Mouse (Mus musculus) CH12.LX (cell line): ENCODE results near the gene Tbc1d10a. TPM values are rescaled to one million over a fixed set of nuclear protein-coding genes. Genes with fewer than 3 reads are reported as not detected.

Experiments used
- DNase-seq: peaks from one replicate; pipeline ENCODE4 v3.0.0-alpha.2; 2013; ENCODE audit errors: extremely low read depth
- H3K27ac ChIP-seq: 2 replicates; pipeline ENCODE4 v1.5.1; 2012; ENCODE audit warnings: low read depth, mild to moderate bottlenecking, control low read depth, moderate library complexity; ENCODE audit not compliant: insufficient read depth
- H3K27me3 ChIP-seq: replicated peaks from 2 replicates; pipeline ENCODE3; 2012; ENCODE audit warnings: inconsistent platforms
- H3K36me3 ChIP-seq, 2 experiments: replicated peaks in 1 of 2; 2 replicates each; pipeline versions ENCODE3 to v1.6.1; 2012; ENCODE audit warnings: inconsistent platforms in 1 of 2, low read length in 1 of 2, mild to moderate bottlenecking in 1 of 2, mixed read lengths in 1 of 2, moderate library complexity in 1 of 2; ENCODE audit not compliant: control insufficient read depth in 1 of 2, insufficient read depth in 1 of 2
- H3K4me1 ChIP-seq, 2 experiments: 2 replicates each; pipeline ENCODE4 v1.6.1; 2012; ENCODE audit warnings: inconsistent platforms in 1 of 2, moderate library complexity in 1 of 2; ENCODE audit not compliant: insufficient read depth in 2 of 2, control insufficient read depth in 1 of 2
- H3K4me2 ChIP-seq: 2 replicates; pipeline ENCODE4 v1.6.1; 2012; ENCODE audit warnings: low read depth, mild to moderate bottlenecking, control low read depth; ENCODE audit not compliant: poor library complexity, insufficient read depth, severe bottlenecking
- H3K4me3 ChIP-seq, 3 experiments: fragments of 150-350 bp in 1 of 3; sonication (generic) in 1 of 3; replicated peaks in 1 of 3; 2 replicates each; pipeline versions ENCODE3 to v1.5.1; 2011 to 2012; ENCODE audit warnings: low read depth in 2 of 3, low read length in 2 of 3, mild to moderate bottlenecking in 2 of 3, moderate library complexity in 2 of 3, control low read depth in 1 of 3, improper control_type of control experiment in 1 of 3, inconsistent platforms in 1 of 3, mixed read lengths in 1 of 3; ENCODE audit not compliant: poor library complexity in 1 of 3
- H3K79me2 ChIP-seq: replicated peaks from 2 replicates; pipeline ENCODE4 v1.6.1; 2012; ENCODE audit warnings: mild to moderate bottlenecking, moderate library complexity; ENCODE audit not compliant: control insufficient read depth, poor library complexity, insufficient read depth, severe bottlenecking; ENCODE audit errors: extremely low read depth
- H3K9ac ChIP-seq: 2 replicates; pipeline ENCODE4 v1.6.1; 2012; ENCODE audit warnings: low read depth, mild to moderate bottlenecking, control low read depth, moderate library complexity; ENCODE audit not compliant: insufficient read depth
- H3K9me3 ChIP-seq: replicated peaks from 2 replicates; pipeline ENCODE3; 2012; ENCODE audit warnings: low read length, inconsistent platforms, mixed read lengths
- BHLHE40 ChIP-seq: IDR thresholded peaks from 2 replicates; pipeline ENCODE4 v1.6.1; 2011; ENCODE audit warnings: mild to moderate bottlenecking, low read depth, low read length, improper control_type of control experiment
- CHD1 ChIP-seq: IDR thresholded peaks from 2 replicates; pipeline ENCODE4 v1.6.1; 2012; ENCODE audit warnings: low read depth, low read length, improper control_type of control experiment, inconsistent platforms
- CHD2 ChIP-seq: IDR thresholded peaks from 2 replicates; pipeline ENCODE4 v1.6.1; 2011; ENCODE audit warnings: low read length, improper control_type of control experiment
- CTCF ChIP-seq, 2 experiments: IDR thresholded peaks in 1 of 2; conservative IDR thresholded peaks in 1 of 2; 2 replicates each; pipeline ENCODE4 v1.5.1; 2011 to 2012; ENCODE audit warnings: low read depth in 2 of 2, low read length in 2 of 2, improper control_type of control experiment in 1 of 2, inconsistent platforms in 1 of 2, mild to moderate bottlenecking in 1 of 2, moderate library complexity in 1 of 2
- E2F4 ChIP-seq: IDR thresholded peaks from 2 replicates; pipeline ENCODE4 v1.6.1; 2011; ENCODE audit warnings: low read depth, low read length, improper control_type of control experiment; ENCODE audit not compliant: insufficient replicate concordance
- ELF1 ChIP-seq: IDR thresholded peaks from 2 replicates; pipeline ENCODE4 v1.6.1; 2014; ENCODE audit warnings: low read depth, mild to moderate bottlenecking, inconsistent platforms, low read length, improper control_type of control experiment
- EP300 ChIP-seq: IDR thresholded peaks from 2 replicates; pipeline ENCODE4 v1.6.1; 2011; ENCODE audit warnings: low read length, improper control_type of control experiment
- ETS1 ChIP-seq: conservative IDR thresholded peaks from 2 replicates; pipeline ENCODE4 v1.6.1; 2012; ENCODE audit warnings: low read depth, mild to moderate bottlenecking, inconsistent platforms, low read length, improper control_type of control experiment, moderate library complexity
- GABPA ChIP-seq: IDR thresholded peaks from 2 replicates; pipeline ENCODE4 v1.6.1; 2012; ENCODE audit warnings: low read depth, low read length, improper control_type of control experiment, inconsistent platforms; ENCODE audit not compliant: insufficient replicate concordance
- HCFC1 ChIP-seq: IDR thresholded peaks from 2 replicates; pipeline ENCODE4 v1.6.1; 2012; ENCODE audit warnings: low read depth, mild to moderate bottlenecking, inconsistent platforms, low read length, improper control_type of control experiment
- IRF4 ChIP-seq: IDR thresholded peaks from 2 replicates; pipeline ENCODE4 v1.6.1; 2014; ENCODE audit warnings: low read depth, mild to moderate bottlenecking, inconsistent platforms, low read length, improper control_type of control experiment
- JUN ChIP-seq: IDR thresholded peaks from 2 replicates; pipeline ENCODE4 v1.6.1; 2011; ENCODE audit warnings: low read depth, mild to moderate bottlenecking, low read length, improper control_type of control experiment, moderate library complexity; ENCODE audit not compliant: insufficient read depth
- JUND ChIP-seq: conservative IDR thresholded peaks from 2 replicates; pipeline ENCODE4 v1.6.1; 2011; ENCODE audit warnings: low read depth, low read length, improper control_type of control experiment
- KAT2A ChIP-seq: IDR thresholded peaks from 2 replicates; pipeline ENCODE4 v1.6.1; 2012; ENCODE audit warnings: low read length, improper control_type of control experiment, inconsistent platforms; ENCODE audit not compliant: insufficient replicate concordance
- MAFK ChIP-seq: IDR thresholded peaks from 2 replicates; pipeline ENCODE4 v1.6.1; 2011; ENCODE audit warnings: low read length, improper control_type of control experiment; ENCODE audit not compliant: insufficient replicate concordance
- MAX ChIP-seq: IDR thresholded peaks from 2 replicates; pipeline ENCODE4 v1.6.1; 2011; ENCODE audit warnings: low read length, improper control_type of control experiment
- MAZ ChIP-seq: IDR thresholded peaks from 2 replicates; pipeline ENCODE4 v1.6.1; 2012; ENCODE audit warnings: low read depth, mild to moderate bottlenecking, inconsistent platforms, low read length, improper control_type of control experiment, moderate library complexity
- MEF2A ChIP-seq: IDR thresholded peaks from 2 replicates; pipeline ENCODE4 v1.6.1; 2014; ENCODE audit warnings: low read depth, mild to moderate bottlenecking, inconsistent platforms, low read length, improper control_type of control experiment, borderline replicate concordance
- MXI1 ChIP-seq: IDR thresholded peaks from 2 replicates; pipeline ENCODE4 v1.6.1; 2011; ENCODE audit warnings: mild to moderate bottlenecking, low read depth, low read length, improper control_type of control experiment
- MYC ChIP-seq: IDR thresholded peaks from 2 replicates; pipeline ENCODE4 v1.6.1; 2011; ENCODE audit warnings: low read depth, mild to moderate bottlenecking, improper control_type of control experiment, low read length
- NELFE ChIP-seq: IDR thresholded peaks from 2 replicates; pipeline ENCODE4 v1.6.1; 2011; ENCODE audit warnings: low read depth, low read length, improper control_type of control experiment
- NRF1 ChIP-seq: IDR thresholded peaks from 2 replicates; pipeline ENCODE4 v1.6.1; 2014; ENCODE audit warnings: low read depth, mild to moderate bottlenecking, inconsistent platforms, low read length, improper control_type of control experiment, moderate library complexity
- PAX5 ChIP-seq: IDR thresholded peaks from 2 replicates; pipeline ENCODE4 v1.6.1; 2012; ENCODE audit warnings: low read length, inconsistent platforms, mixed read lengths
- POLR2A ChIP-seq: IDR thresholded peaks from 2 replicates; pipeline ENCODE4 v1.6.1; 2011; ENCODE audit warnings: low read depth, mild to moderate bottlenecking, improper control_type of control experiment, low read length
- RAD21 ChIP-seq: IDR thresholded peaks from 2 replicates; pipeline ENCODE4 v1.6.1; 2011; ENCODE audit warnings: low read depth, mild to moderate bottlenecking, low read length, improper control_type of control experiment, moderate library complexity
- RCOR1 ChIP-seq: conservative IDR thresholded peaks from 2 replicates; pipeline ENCODE4 v1.6.1; 2012; ENCODE audit warnings: low read depth, mild to moderate bottlenecking, inconsistent platforms, low read length, improper control_type of control experiment
- SIN3A ChIP-seq: IDR thresholded peaks from 2 replicates; pipeline ENCODE4 v1.6.1; 2012; ENCODE audit warnings: low read length, improper control_type of control experiment, inconsistent platforms
- SMC3 ChIP-seq: IDR thresholded peaks from 2 replicates; pipeline ENCODE4 v1.6.1; 2011; ENCODE audit warnings: low read depth, low read length, improper control_type of control experiment
- TBP ChIP-seq: conservative IDR thresholded peaks from 2 replicates; pipeline ENCODE4 v1.6.1; 2011; ENCODE audit warnings: low read depth, low read length, improper control_type of control experiment
- TCF12 ChIP-seq: IDR thresholded peaks from 2 replicates; pipeline ENCODE4 v1.6.1; 2014; ENCODE audit warnings: low read depth, mild to moderate bottlenecking, inconsistent platforms, low read length, improper control_type of control experiment
- UBTF ChIP-seq: IDR thresholded peaks from 2 replicates; pipeline ENCODE4 v1.6.1; 2012; ENCODE audit warnings: low read depth, mild to moderate bottlenecking, inconsistent platforms, low read length, improper control_type of control experiment, moderate library complexity
- USF1 ChIP-seq: IDR thresholded peaks from 2 replicates; pipeline ENCODE4 v1.6.1; 2014; ENCODE audit warnings: low read depth, mild to moderate bottlenecking, inconsistent platforms, low read length, improper control_type of control experiment
- USF2 ChIP-seq: conservative IDR thresholded peaks from 2 replicates; pipeline ENCODE4 v1.6.1; 2011; ENCODE audit warnings: low read depth, low read length, improper control_type of control experiment
- ZC3H11A ChIP-seq: IDR thresholded peaks from 2 replicates; pipeline ENCODE4 v1.6.1; 2012; ENCODE audit warnings: low read depth, mild to moderate bottlenecking, inconsistent platforms, low read length, improper control_type of control experiment
- ZKSCAN1 ChIP-seq: IDR thresholded peaks from 2 replicates; pipeline ENCODE4 v1.6.1; 2012; ENCODE audit warnings: low read depth, inconsistent platforms, low read length, improper control_type of control experiment, borderline replicate concordance
- ZMIZ1 ChIP-seq: IDR thresholded peaks from 2 replicates; pipeline ENCODE4 v1.6.1; 2012; ENCODE audit warnings: low read depth, mild to moderate bottlenecking, inconsistent platforms, low read length, improper control_type of control experiment
- ZNF384 ChIP-seq: IDR thresholded peaks from 2 replicates; pipeline ENCODE4 v1.6.1; 2012; ENCODE audit warnings: low read depth, low read length, improper control_type of control experiment, inconsistent platforms
- dilution Hi-C: fragments of 300-500 bp; cut with MboI; formaldehyde crosslinking; loops from 2 replicates; pipeline ENCODE4 v1.14.3; 2020; ENCODE audit warnings: low sequenced_read_pairs; ENCODE audit not compliant: extremely low pct_unique_long_range_greater_than_20kb, extremely low pct_ligation_motif_present
- in situ Hi-C: fragments of 300-500 bp; cut with MboI; formaldehyde crosslinking; loops from 3 replicates; pipeline ENCODE4 v1.14.3; 2019; ENCODE audit warnings: low sequenced_read_pairs, low pct_ligation_motif_present, low pct_unique_long_range_greater_than_20kb, mixed read lengths
- polyA plus RNA-seq: library from polyadenylated mRNA; unstranded; fragments of >175 nt; gene quantifications from 2 replicates; pipeline ENCODE4 v1.2.1, GENCODE M21; 2012; ENCODE audit warnings: low read depth; ENCODE audit not compliant: insufficient read length
- total RNA-seq, 2 experiments: library from RNA; depleted of rRNA; stranded (reverse); fragments of 300-350 nt in 1 of 2; fragments of >200 nt in 1 of 2; gene quantifications; 2 replicates each; pipeline ENCODE4 v1.2.3; 2012 to 2014

The Tbc1d10a gene
- total and polyA plus RNA-seq, 3 experiments: 30.3 to 33.9 (median 33.5) TPM

DNA sequence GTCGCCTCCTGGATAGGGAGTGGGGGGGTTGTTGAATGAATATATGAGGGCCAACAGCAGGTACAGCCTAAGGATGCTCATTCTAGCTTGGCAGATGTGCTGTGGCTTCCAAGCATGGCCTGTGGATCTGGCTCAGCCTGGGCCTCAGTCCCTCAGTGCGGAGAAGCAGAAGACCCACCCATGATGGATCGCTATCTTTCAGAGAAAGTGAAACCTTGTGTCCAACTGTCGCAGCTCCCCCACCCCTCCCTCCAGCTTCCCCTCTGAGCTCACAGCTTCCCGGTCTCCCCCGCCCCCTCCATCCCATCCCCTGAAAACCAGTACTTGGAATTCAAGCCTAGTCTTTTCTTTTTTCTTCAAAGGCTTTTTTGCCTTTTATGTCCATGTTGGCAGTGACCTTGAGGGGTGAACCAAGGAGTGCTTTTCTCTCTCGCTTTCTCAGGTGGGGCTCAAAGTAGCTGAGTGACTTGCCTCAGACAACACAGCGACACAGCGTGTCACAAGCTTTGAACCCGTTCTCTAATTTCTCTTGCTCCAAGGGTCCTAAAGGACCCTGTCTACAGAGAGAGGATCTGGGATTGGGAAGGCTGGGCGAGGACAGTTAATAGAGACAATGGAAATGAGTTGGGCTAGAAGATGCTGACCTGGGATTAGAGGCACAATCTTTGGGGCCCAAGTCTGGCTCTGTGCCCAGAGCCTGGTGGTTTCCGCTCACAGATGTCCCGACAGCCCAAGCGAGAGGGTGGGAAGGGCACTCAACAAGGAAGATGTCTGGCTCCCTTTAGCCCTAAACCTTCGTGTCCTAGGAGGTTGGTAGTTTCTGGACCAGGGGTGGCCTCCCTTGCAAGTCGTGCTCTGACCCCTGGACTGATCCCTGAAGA is 49.3 kb downstream of the Tbc1d10a start, which contains the start of gene Osm:
TSS of gene Osm (plus strand) at position 756 of the 881 bp plus-strand sequence.
- peak within 1 kb of the TSS; percentile 84 for H3K27ac ChIP-seq
- DNase-seq: peak; percentile 75
- H3K9me3 ChIP-seq: no peaks in the 10 kb centered on the region
- H3K79me2 ChIP-seq: peaks cover 26% of the 10 kb centered on the region
- dilution Hi-C loops (no loop called here), in situ Hi-C loops (no loop called here)
- no peaks in the 10 kb centered on the region for H3K27me3 ChIP-seq
- peak within 1 kb of the TSS; percentile 87 for H3K9ac ChIP-seq
- peak within 1 kb of the TSS; percentile 30 for H3K4me2 ChIP-seq
- peaks cover 22 to 57% of the 10 kb centered on the region in 2 experiments for H3K36me3 ChIP-seq
- peaks cover 14 to 50% of the 10 kb centered on the region in 2 experiments for H3K4me1 ChIP-seq
- peak within 1 kb of the TSS; percentile 76 to 86 (median 84) for H3K4me3 ChIP-seq
- TF ChIP-seq ETS1 (no peak), ZMIZ1 (peak; percentile 73), CHD1 (peak; percentile 87; the same call in 1 of the 2 replicates), PAX5 (no peak), JUN (no peak; the same call in 1 of the 2 replicates), SMC3 (0 out of 2 replicates have a peak, but pooled peaks have one; percentile 1), EP300 (peak; percentile 53; the same call in 1 of the 2 replicates), BHLHE40 (no peak; the same call in 1 of the 2 replicates), ELF1 (peak; percentile 83), TCF12 (peak; percentile 83), CTCF (conservative IDR thresholded peaks at IDR 0.05 in 1 of 2, IDR thresholded peaks at IDR 0.05 in 1 of 2; ENCODE audit: low read depth in 2 of 2, low read length in 2 of 2) (no peak), TBP (peak; percentile 89), SIN3A (peak; percentile 92), HCFC1 (no peak; the same call in 1 of the 2 replicates), UBTF (0 out of 2 replicates have a peak, but pooled peaks have one; percentile 32), RCOR1 (0 out of 2 replicates have a peak, but pooled peaks have one; percentile 59), E2F4 (no peak; the same call in 1 of the 2 replicates), IRF4 (peak; percentile 58), MAZ (peak; percentile 74; the same call in 1 of the 2 replicates), MYC (peak; percentile 42), JUND (0 out of 2 replicates have a peak, but pooled peaks have one; percentile 7), MAFK (no peak; the same call in 1 of the 2 replicates), NELFE (peak; percentile 76), ZC3H11A (no peak), MXI1 (no peak), USF2 (no peak), GABPA (no peak), ZKSCAN1 (no peak), MAX (no peak; the same call in 1 of the 2 replicates), ZNF384 (no peak), KAT2A (0 out of 2 replicates have a peak, but pooled peaks have one; percentile 46), CHD2 (no peak), USF1 (no peak), NRF1 (peak; percentile 30; the same call in 1 of the 2 replicates), POLR2A (peak; percentile 83), RAD21 (no peak), MEF2A (peak; percentile 44; the same call in 1 of the 2 replicates)
